In the genomic region with DNA sequence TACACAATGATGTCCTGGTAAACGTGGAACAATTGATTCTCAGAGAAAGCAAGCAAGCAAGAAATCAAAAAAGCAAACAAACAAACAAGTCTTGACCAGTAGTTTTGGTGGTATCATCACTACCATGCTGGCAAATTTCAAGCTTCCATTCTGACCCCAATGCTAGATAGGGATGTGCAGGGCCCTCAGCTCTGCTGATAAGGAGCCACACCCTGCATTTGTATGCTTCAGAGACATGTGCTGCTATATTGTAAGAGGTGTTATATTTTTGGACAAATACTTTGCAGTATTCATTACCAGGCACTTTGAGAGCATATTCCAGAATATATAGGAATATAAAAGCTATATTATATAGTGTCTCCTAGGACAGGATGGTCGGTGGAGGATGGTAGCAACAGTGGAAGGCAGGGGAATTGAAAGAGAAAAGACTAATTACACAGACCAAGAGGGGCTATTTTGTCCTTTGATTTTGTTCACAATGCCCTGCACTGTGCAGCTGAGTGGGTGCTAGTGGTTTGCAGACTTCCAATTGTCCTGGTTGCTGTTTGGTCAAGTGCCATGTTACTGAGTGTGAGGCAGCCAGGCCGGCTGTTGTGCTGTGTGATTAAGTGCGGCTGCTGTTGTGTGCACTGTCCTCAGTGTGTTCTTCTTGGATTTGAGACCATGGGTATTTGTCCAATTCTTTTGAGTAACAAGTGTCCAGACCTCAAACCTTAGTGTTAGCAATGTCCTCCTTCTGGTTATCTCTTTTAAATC, we compare ENCODE assay signal across 13 mouse cellular contexts. TPM values are rescaled to one million over a fixed set of nuclear protein-coding genes. Genes with fewer than 3 reads are reported as not detected.
DNase-seq lines count a peak whose midpoint lies in the region; ATAC-seq lines count a peak whose summit lies in the region.
"Had no signal": no experiment of that assay in that cellular context is flagged by ENCODE, and none has a peak within 500 bp of the region (broad histone marks: within the 10 kb centered on the region; RNA-seq: fewer than 3 reads in every experiment).

No protein-coding gene starts in this region.

- no peaks in the 10 kb centered on the region for H3K27me3 ChIP-seq in kidney, embryonic 15.5 days
- H3K27me3 ChIP-seq: limb, embryonic 15.5 days had no signal

- no peak for ATAC-seq in kidney, embryonic 15.5 days (replicated peaks; ENCODE audit: low FRiP score)
- ATAC-seq: activated CD4-positive, CD25-positive, alpha-beta regulatory T cell, adult 4 months had no signal

- no peaks in the 10 kb centered on the region for H3K36me3 ChIP-seq in kidney, embryonic 15.5 days
- H3K36me3 ChIP-seq: limb, embryonic 15.5 days had no signal

- peak; percentile 39 to 47 for DNase-seq in cerebellum, postnatal 10 days
- no peak for DNase-seq in cerebellum, postnatal 14 days
- peak; percentile 23 for DNase-seq in retina, postnatal 1 day
- DNase-seq in retina, embryonic 14.5 days (ENCODE audit: low spot score), result no peak
- peak; percentile 70 for DNase-seq in lung, postnatal 10 days
- no peak for DNase-seq in ovary, adult 18-20 months (ENCODE audit: low spot score)
- DNase-seq in kidney, adult 11 months, result no peak
- DNase-seq: kidney, postnatal 14 days; layer of hippocampus, postnatal 36 days; right cerebral cortex, postnatal 4 days had no signal

- WGBS in kidney, embryonic 15.5 days, result 82% methylated on average over 4 of the region's 4 CpGs

- no peak overlapping the region for H3K27ac ChIP-seq in kidney, embryonic 15.5 days
- H3K27ac ChIP-seq: limb, embryonic 15.5 days had no signal

- H3K9me3 ChIP-seq in kidney, embryonic 15.5 days (replicated peaks), result no peaks in the 10 kb centered on the region
- H3K9me3 ChIP-seq: limb, embryonic 15.5 days had no signal

- no peaks in the 10 kb centered on the region for H3K4me1 ChIP-seq in kidney, embryonic 15.5 days
- H3K4me1 ChIP-seq: limb, embryonic 15.5 days had no signal

- no peak overlapping the region for H3K4me3 ChIP-seq in kidney, embryonic 15.5 days (replicated peaks)
- H3K4me3 ChIP-seq: limb, embryonic 15.5 days had no signal

- no peak overlapping the region for H3K4me2 ChIP-seq in kidney, embryonic 15.5 days
- H3K4me2 ChIP-seq: limb, embryonic 15.5 days had no signal

- no peak overlapping the region for H3K9ac ChIP-seq in kidney, embryonic 15.5 days
- H3K9ac ChIP-seq: limb, embryonic 15.5 days had no signal

RNA-seq across cellular contexts. Expression of a gene that starts 54.9 kb away (rescaled TPM):
- 3.8 and 3.9 TPM in 2 replicates for polyA plus RNA-seq in kidney, embryonic 15.5 days (2015; fragmentation: Nextera tagmentation; extraction: Ambion mirVana)

Comparison
In these comparisons a context has a peak if more than half of its experiments do, and no peak if none do; other contexts are left out.
1. DNase-seq: peak in cerebellum, postnatal 10 days (2 of 2), retina, postnatal 1 day (single experiment) and lung, postnatal 10 days (single experiment); none in cerebellum, postnatal 14 days (0 of 2), retina, embryonic 14.5 days (single experiment), ovary, adult 18-20 months (single experiment) and kidney, adult 11 months (single experiment).